Mouse (Mus musculus) adrenal gland, postnatal 14 days (tissue): ENCODE data around the gene Zfp658. TPM values are rescaled to one million over a fixed set of nuclear protein-coding genes. Genes with fewer than 3 reads are reported as not detected.

Source experiments
- DNase-seq: peaks from one replicate; pipeline ENCODE4 v3.0.0; 2021; ENCODE audit warnings: mixed read lengths
- total RNA-seq: library from RNA; stranded (reverse); gene quantifications from 2 replicates; pipeline ENCODE4 v1.2.3, GENCODE M21; 2021

The Zfp658 gene
- total RNA-seq, 1 experiment from 2014 or later, result 2.2 TPM

- DNase-seq, result no peak
Measured at GRCm38 (mm10) chr7:43580526-43580925, 18.5 kb downstream of the Zfp658 start.

GRCm38 (mm10) chr7:43584790-43585189, 22.7 kb downstream of the Zfp658 start:
- DNase-seq, result no peak

- DNase-seq, result no peak
Measured at GRCm38 (mm10) chr7:43601884-43602283, 39.8 kb downstream of the Zfp658 start.

GRCm38 (mm10) chr7:43606896-43607742, 45.1 kb downstream of the Zfp658 start, which contains the start of gene Zfp819:
Gene Zfp819, plus strand, starts transcription at chr7:43607169.
- DNase-seq, result peak; percentile 85

- DNase-seq, result no peak
Measured at GRCm38 (mm10) chr7:43607743-43608287, 45.8 kb downstream of the Zfp658 start.

GRCm38 (mm10) chr7:43608316-43608824, 46.3 kb downstream of the Zfp658 start:
- DNase-seq, result no peak

- DNase-seq, result no peak
Measured at GRCm38 (mm10) chr7:43613816-43614551, 51.9 kb downstream of the Zfp658 start.

GRCm38 (mm10) chr7:43622927-43623326, 60.9 kb downstream of the Zfp658 start:
- DNase-seq, result no peak

- DNase-seq, result no peak
Measured at GRCm38 (mm10) chr7:43623819-43624218, 61.8 kb downstream of the Zfp658 start.

Other genes with a start within 250 kb of the Zfp658 start
- gene Zfp715, start 249.0 kb upstream of the Zfp658 start, total RNA-seq, result 19.9 and 21.6 TPM in 2 replicates
- 0.15 TPM in 1 of 2 replicates, not detected in the other for gene Siglecf, start 210.9 kb upstream of the Zfp658 start, total RNA-seq
- 2.0 and 6.2 TPM in 2 replicates for gene Siglecg, start 154.1 kb upstream of the Zfp658 start, total RNA-seq
- gene Lim2, start 134.6 kb upstream of the Zfp658 start, total RNA-seq, result not detected in 2 replicates
- 3.9 TPM in 1 of 2 replicates, not detected in the other for gene Nkg7, start 125.2 kb upstream of the Zfp658 start, total RNA-seq
- not detected in 2 replicates for gene Cldnd2, start 121.5 kb upstream of the Zfp658 start, total RNA-seq
- gene Etfb, start 118.2 kb upstream of the Zfp658 start, total RNA-seq, result 1,201 and 1,373 TPM in 2 replicates
- gene Gm45233, start 118.1 kb upstream of the Zfp658 start, total RNA-seq, result 0.82 TPM in 1 of 2 replicates, not detected in the other
- gene Vsig10l, start 99.1 kb upstream of the Zfp658 start, total RNA-seq, result 2.3 and 3.2 TPM in 2 replicates
- 1.9 and 2.1 TPM in 2 replicates for gene Iglon5, start 72.2 kb upstream of the Zfp658 start, total RNA-seq
- not detected in 2 replicates for gene 4931406B18Rik, start 56.3 kb upstream of the Zfp658 start, total RNA-seq
- 2.7 and 5.3 TPM in 2 replicates for gene Cd33, start 17.8 kb upstream of the Zfp658 start, total RNA-seq
- 11.9 and 16.9 TPM in 2 replicates for gene Zfp719, start 17.4 kb downstream of the Zfp658 start, total RNA-seq
- gene Zfp819, start 44.9 kb downstream of the Zfp658 start, total RNA-seq, result not detected in 2 replicates
- gene Ceacam18, start 72.5 kb downstream of the Zfp658 start, total RNA-seq, result 0.22 TPM in 1 of 2 replicates, not detected in the other
- 1.1 and 1.4 TPM in 2 replicates for gene Siglece, start 97.9 kb downstream of the Zfp658 start, total RNA-seq
- gene Ctu1, start 109.8 kb downstream of the Zfp658 start, total RNA-seq, result 9.3 and 10.1 TPM in 2 replicates
- gene Klk14, start 128.2 kb downstream of the Zfp658 start, total RNA-seq, result not detected in 2 replicates
- gene Klk13, start 150.3 kb downstream of the Zfp658 start, total RNA-seq, result not detected in 2 replicates
- not detected in 2 replicates for gene Klk12, start 206.6 kb downstream of the Zfp658 start, total RNA-seq
- not detected in 2 replicates for gene Klk11, start 212.3 kb downstream of the Zfp658 start, total RNA-seq
- gene Klk10, start 218.8 kb downstream of the Zfp658 start, total RNA-seq, result 0.26 TPM in 1 of 2 replicates, not detected in the other
- gene Klk9, start 229.6 kb downstream of the Zfp658 start, total RNA-seq, result not detected in 2 replicates
- 5.0 and 7.3 TPM in 2 replicates for gene Klk8, start 235.3 kb downstream of the Zfp658 start, total RNA-seq
- not detected in 2 replicates for gene Klk7, start 249.0 kb downstream of the Zfp658 start, total RNA-seq